Mouse (Mus musculus) lung, adult 2 months (tissue): ENCODE data around the gene Ptn. TPM values are rescaled to one million over a fixed set of nuclear protein-coding genes. Genes with fewer than 3 reads are reported as not detected.

Source experiments
- DNase-seq: peaks from one replicate; pipeline ENCODE4 v3.0.0; 2022
- H3K4me1 ChIP-seq: fragments of 200-500 bp; 2 replicates; pipeline ENCODE4 v1.6.1; 2011; ENCODE audit warnings: low read length; ENCODE audit not compliant: control insufficient read depth, insufficient read depth
- H3K4me3 ChIP-seq: fragments of 200-500 bp; replicated peaks from 2 replicates; pipeline ENCODE3; 2011; ENCODE audit warnings: low read depth, mild to moderate bottlenecking, control low read depth, low read length; ENCODE audit errors: extremely low read depth
- CTCF ChIP-seq: fragments of 200-500 bp; IDR thresholded peaks from 2 replicates; pipeline ENCODE4 v1.5.1; 2011; ENCODE audit warnings: mild to moderate bottlenecking, low read length, control low read depth; ENCODE audit not compliant: insufficient read depth
- POLR2A ChIP-seq: fragments of 200-500 bp; IDR thresholded peaks from 2 replicates; pipeline ENCODE4 v1.6.1; 2011; ENCODE audit warnings: low read depth, mild to moderate bottlenecking, control low read depth, low read length, borderline replicate concordance; ENCODE audit errors: extremely low read depth
- WGBS: fragments of 180-500 bp; shearing (Covaris S2); methylation state at CpG from one replicate; pipeline ENCODE4 v1.1.7; 2018; 5-methylcytosine and 5-hydroxymethylcytosine counted together
- polyA plus RNA-seq: library from polyadenylated mRNA; depleted of rRNA; stranded (reverse); fragments of >200 nt; gene quantifications from 2 replicates; pipeline ENCODE4 v1.2.3, GENCODE M21; 2012; rRNA removed

The Ptn gene
- 0.48 and 1.1 TPM in 2 replicates for polyA plus RNA-seq

GRCm38 (mm10) chr6:36809747-36810285 is at the start of gene Ptn:
TSS of gene Ptn (minus strand) at chr6:36810220.
- DNase-seq, result no peak
- 9% methylated on average over 15 of the region's 15 CpGs for WGBS
- TF ChIP-seq POLR2A, result no peak
- no peak for TF ChIP-seq CTCF
- no peak within 1 kb of the TSS for H3K4me3 ChIP-seq
- H3K4me1 ChIP-seq, result no peaks in the 10 kb centered on the region

- Histone ChIP-seq H3K4me1 (no peaks in the 10 kb centered on the region), H3K4me3 (no peak overlapping the region)
- 94% methylated on average over 3 of the region's 3 CpGs for WGBS
- no peak for DNase-seq
- TF ChIP-seq POLR2A (no peak), CTCF (no peak)
Measured at GRCm38 (mm10) chr6:36858258-36859041, 48.4 kb upstream of the Ptn start.

- 51% methylated on average over 6 of the region's 6 CpGs for WGBS
- Histone ChIP-seq H3K4me1 (no peaks in the 10 kb centered on the region), H3K4me3 (no peak overlapping the region)
- DNase-seq, result no peak
- no peak for TF ChIP-seq POLR2A
- no peak for TF ChIP-seq CTCF
Measured at GRCm38 (mm10) chr6:36857627-36858257, 47.7 kb upstream of the Ptn start.

- peak; percentile 4 for DNase-seq
- 48% methylated on average over 7 of the region's 7 CpGs for WGBS
- no peaks in the 10 kb centered on the region for H3K4me1 ChIP-seq
- TF ChIP-seq POLR2A (no peak), CTCF (no peak)
- no peak overlapping the region for H3K4me3 ChIP-seq
Measured at GRCm38 (mm10) chr6:36850422-36851129, 40.6 kb upstream of the Ptn start.

- DNase-seq, result no peak
- TF ChIP-seq CTCF (no peak), POLR2A (no peak)
- 60% methylated on average over 1 of the region's 1 CpGs for WGBS
- Histone ChIP-seq H3K4me3 (no peak overlapping the region), H3K4me1 (no peaks in the 10 kb centered on the region)
Measured at GRCm38 (mm10) chr6:36845288-36845687, 35.3 kb upstream of the Ptn start.

GRCm38 (mm10) chr6:36844258-36844657 is 34.2 kb upstream of the Ptn start:
- no peak overlapping the region for H3K4me3 ChIP-seq

GRCm38 (mm10) chr6:36843031-36843488 is 33.0 kb upstream of the Ptn start:
- WGBS, result 84% methylated on average over 3 of the region's 3 CpGs
- DNase-seq, result no peak
- TF ChIP-seq CTCF (no peak), POLR2A (no peak)
- H3K4me1 ChIP-seq, result no peaks in the 10 kb centered on the region
- no peak overlapping the region for H3K4me3 ChIP-seq

More at GRCm38 (mm10) chr6:36844258-36844657, 34.2 kb upstream of the Ptn start:
- no peak for DNase-seq
- no peaks in the 10 kb centered on the region for H3K4me1 ChIP-seq
- 69% methylated on average over 6 of the region's 6 CpGs for WGBS
- TF ChIP-seq POLR2A, result no peak
- no peak for TF ChIP-seq CTCF

GRCm38 (mm10) chr6:36842101-36842922 is 32.3 kb upstream of the Ptn start:
- 53% methylated on average over 5 of the region's 5 CpGs for WGBS
- TF ChIP-seq CTCF (no peak), POLR2A (no peak)
- H3K4me3 ChIP-seq, result no peak overlapping the region
- DNase-seq, result no peak
- no peaks in the 10 kb centered on the region for H3K4me1 ChIP-seq
